Mouse (Mus musculus) layer of hippocampus, adult 18-20 months (tissue): ENCODE results near the gene Tcp10a. TPM values are rescaled to one million over a fixed set of nuclear protein-coding genes. Genes with fewer than 3 reads are reported as not detected.
A peak's percentile ranks its signal among the peaks of the same experiment; 100 is the strongest.
"Not testable (repeated sequence)": the region's sequence is repeated elsewhere in the genome, so short reads cannot be mapped to it uniquely, and the experiment has no call there.

Experiments
- DNase-seq, 2 experiments: peaks; one replicate each; pipeline ENCODE4 v3.0.0; 2022; ENCODE audit warnings: low spot score in 2 of 2
- long read RNA-seq: library from polyadenylated mRNA; stranded (forward); transcript quantifications from one replicate; pipeline ENCODE4 v2.0.0, GENCODE M21; 2021
- total RNA-seq, 2 experiments: library from RNA; stranded (reverse); gene quantifications; 2 replicates each; pipeline ENCODE4 v1.2.3; 2021

Tcp10a gene
- total RNA-seq = under 1 TPM in 1 of 2 experiments, not detected in 1; 0.22 TPM
- long read RNA-seq = 0 reads

- DNase-seq = not testable (repeated sequence)
Measured at GRCm38 (mm10) chr17:7324346-7324745, at the start of gene Tcp10a. Tcp10a (plus strand) TSS chr17:7324646.

- no peak for DNase-seq
Measured at GRCm38 (mm10) chr17:7278702-7279242, 45.7 kb upstream of the Tcp10a start.

GRCm38 (mm10) chr17:7279251-7279650 lies 45.2 kb upstream of the Tcp10a start:
- no peak for DNase-seq

GRCm38 (mm10) chr17:7284297-7284910 lies 40.0 kb upstream of the Tcp10a start:
- DNase-seq = peak in 1 of 2 experiments; percentile 41

- DNase-seq = no peak
Measured at GRCm38 (mm10) chr17:7285292-7285691, 39.2 kb upstream of the Tcp10a start.

- peak in 1 of 2 experiments; percentile 58 for DNase-seq
Measured at GRCm38 (mm10) chr17:7286422-7287050, 37.9 kb upstream of the Tcp10a start.

GRCm38 (mm10) chr17:7292012-7292684 lies 32.3 kb upstream of the Tcp10a start:
- peak in 1 of 2 experiments; percentile 59 for DNase-seq

GRCm38 (mm10) chr17:7306278-7307196 lies 17.9 kb upstream of the Tcp10a start:
- DNase-seq = peak; percentile 64 to 88

GRCm38 (mm10) chr17:7315693-7316382 lies 8.6 kb upstream of the Tcp10a start:
- DNase-seq = not testable (repeated sequence)

GRCm38 (mm10) chr17:7319789-7320188 lies 4.7 kb upstream of the Tcp10a start:
- not testable (repeated sequence) for DNase-seq

- DNase-seq = not testable (repeated sequence)
Measured at GRCm38 (mm10) chr17:7326415-7326814, 2.0 kb downstream of the Tcp10a start.

GRCm38 (mm10) chr17:7332745-7333144 lies 8.3 kb downstream of the Tcp10a start:
- DNase-seq = not testable (repeated sequence)

- not testable (repeated sequence) for DNase-seq
Measured at GRCm38 (mm10) chr17:7337381-7337780, 12.9 kb downstream of the Tcp10a start.

GRCm38 (mm10) chr17:7348765-7349164 lies 24.3 kb downstream of the Tcp10a start:
- DNase-seq = not testable (repeated sequence)

- not testable (repeated sequence) for DNase-seq
Measured at GRCm38 (mm10) chr17:7352596-7352995, 28.1 kb downstream of the Tcp10a start, which contains the start of gene Ttll2. Ttll2 (minus strand) TSS chr17:7352696.

GRCm38 (mm10) chr17:7359806-7360205 lies 35.4 kb downstream of the Tcp10a start:
- not testable (repeated sequence) for DNase-seq

GRCm38 (mm10) chr17:7360749-7361465 lies 36.5 kb downstream of the Tcp10a start:
- not testable (repeated sequence) for DNase-seq

GRCm38 (mm10) chr17:7365615-7366014 lies 41.2 kb downstream of the Tcp10a start:
- DNase-seq = not testable (repeated sequence)

GRCm38 (mm10) chr17:7366265-7366664 lies 41.8 kb downstream of the Tcp10a start:
- DNase-seq = not testable (repeated sequence)
